Mouse (Mus musculus) MEL (cell line): ENCODE data around the gene Cdkn1a.
A peak's percentile ranks its signal among the peaks of the same experiment; 100 is the strongest.

ENCODE experiments used
- CHD2 ChIP-seq: IDR thresholded peaks from 2 replicates; pipeline ENCODE4 v1.6.1; 2011; ENCODE audit warnings: low read length, improper control_type of control experiment
- CTCF ChIP-seq, 3 experiments: IDR thresholded peaks in 2 of 3; conservative IDR thresholded peaks in 1 of 3; 2 replicates each; pipeline ENCODE4 v1.5.1; 2011 to 2012; ENCODE audit warnings: low read length in 3 of 3, low read depth in 2 of 3, mild to moderate bottlenecking in 2 of 3, improper control_type of control experiment in 1 of 3, inconsistent platforms in 1 of 3, mixed read lengths in 1 of 3, moderate library complexity in 1 of 3; ENCODE audit not compliant: control insufficient read depth in 1 of 3, insufficient read depth in 1 of 3, poor library complexity in 1 of 3, severe bottlenecking in 1 of 3
- E2F4 ChIP-seq: IDR thresholded peaks from 2 replicates; pipeline ENCODE4 v1.6.1; 2011; ENCODE audit warnings: low read depth, low read length, improper control_type of control experiment, borderline replicate concordance
- ETS1 ChIP-seq: IDR thresholded peaks from 2 replicates; pipeline ENCODE4 v1.6.1; 2012; ENCODE audit warnings: low read depth, mild to moderate bottlenecking, inconsistent platforms, low read length, improper control_type of control experiment, moderate library complexity
- KAT2A ChIP-seq: conservative IDR thresholded peaks from 2 replicates; pipeline ENCODE4 v1.6.1; 2012; ENCODE audit warnings: low read depth, low read length, improper control_type of control experiment, inconsistent platforms
- MAX ChIP-seq: IDR thresholded peaks from 2 replicates; pipeline ENCODE4 v1.6.1; 2011; ENCODE audit warnings: low read length, improper control_type of control experiment
- NELFE ChIP-seq: IDR thresholded peaks from 2 replicates; pipeline ENCODE4 v1.6.1; 2011; ENCODE audit warnings: low read depth, low read length, improper control_type of control experiment
- POLR2A ChIP-seq, 2 experiments: IDR thresholded peaks; 2 replicates each; pipeline ENCODE4 v1.6.1; 2011 to 2012; ENCODE audit warnings: low read length in 2 of 2, mild to moderate bottlenecking in 2 of 2, control low read depth in 1 of 2, improper control_type of control experiment in 1 of 2, low read depth in 1 of 2, moderate library complexity in 1 of 2; ENCODE audit not compliant: control insufficient read depth in 1 of 2, insufficient read depth in 1 of 2, poor library complexity in 1 of 2
- POLR2AphosphoS2 ChIP-seq: IDR thresholded peaks from 2 replicates; pipeline ENCODE4 v1.6.1; 2011; ENCODE audit warnings: low read length, improper control_type of control experiment
- RAD21 ChIP-seq: IDR thresholded peaks from 2 replicates; pipeline ENCODE4 v1.6.1; 2011; ENCODE audit warnings: mild to moderate bottlenecking, low read depth, low read length, improper control_type of control experiment
- RCOR1 ChIP-seq: IDR thresholded peaks from 2 replicates; pipeline ENCODE4 v1.6.1; 2012; ENCODE audit warnings: low read depth, mild to moderate bottlenecking, inconsistent platforms, low read length, improper control_type of control experiment
- TAL1 ChIP-seq: IDR thresholded peaks from 2 replicates; pipeline ENCODE4 v1.6.1; 2012; ENCODE audit warnings: mild to moderate bottlenecking, inconsistent platforms, low read length, moderate library complexity, mixed read lengths
- ZMIZ1 ChIP-seq: IDR thresholded peaks from 2 replicates; pipeline ENCODE4 v1.6.1; 2012; ENCODE audit warnings: low read depth, mild to moderate bottlenecking, inconsistent platforms, low read length, improper control_type of control experiment, moderate library complexity

- TF ChIP-seq TAL1 (no peak), CTCF (IDR thresholded peaks at IDR 0.05 in 2 of 3, conservative IDR thresholded peaks at IDR 0.05 in 1 of 3; ENCODE audit: control insufficient read depth in 1 of 3, insufficient read depth in 1 of 3, low read depth in 2 of 3, low read length in 3 of 3, poor library complexity in 1 of 3, severe bottlenecking in 1 of 3) (no peak), CHD2 (no peak), POLR2AphosphoS2 (no peak), RAD21 (no peak), NELFE (no peak), ETS1 (peak; percentile 47; the same call in 1 of the 2 replicates), RCOR1 (peak; percentile 80), E2F4 (no peak), MAX (no peak), POLR2A (IDR thresholded peaks at IDR 0.05; ENCODE audit: control insufficient read depth in 1 of 2, insufficient read depth in 1 of 2, low read depth in 1 of 2, low read length in 2 of 2, poor library complexity in 1 of 2) (no peak), KAT2A (no peak), ZMIZ1 (no peak)
Observed at GRCm38 (mm10) chr17:29129341-29129740, 38.6 kb downstream of the Cdkn1a start.
